8 mouse cellular contexts compared by ENCODE assay signal in the genomic region with DNA sequence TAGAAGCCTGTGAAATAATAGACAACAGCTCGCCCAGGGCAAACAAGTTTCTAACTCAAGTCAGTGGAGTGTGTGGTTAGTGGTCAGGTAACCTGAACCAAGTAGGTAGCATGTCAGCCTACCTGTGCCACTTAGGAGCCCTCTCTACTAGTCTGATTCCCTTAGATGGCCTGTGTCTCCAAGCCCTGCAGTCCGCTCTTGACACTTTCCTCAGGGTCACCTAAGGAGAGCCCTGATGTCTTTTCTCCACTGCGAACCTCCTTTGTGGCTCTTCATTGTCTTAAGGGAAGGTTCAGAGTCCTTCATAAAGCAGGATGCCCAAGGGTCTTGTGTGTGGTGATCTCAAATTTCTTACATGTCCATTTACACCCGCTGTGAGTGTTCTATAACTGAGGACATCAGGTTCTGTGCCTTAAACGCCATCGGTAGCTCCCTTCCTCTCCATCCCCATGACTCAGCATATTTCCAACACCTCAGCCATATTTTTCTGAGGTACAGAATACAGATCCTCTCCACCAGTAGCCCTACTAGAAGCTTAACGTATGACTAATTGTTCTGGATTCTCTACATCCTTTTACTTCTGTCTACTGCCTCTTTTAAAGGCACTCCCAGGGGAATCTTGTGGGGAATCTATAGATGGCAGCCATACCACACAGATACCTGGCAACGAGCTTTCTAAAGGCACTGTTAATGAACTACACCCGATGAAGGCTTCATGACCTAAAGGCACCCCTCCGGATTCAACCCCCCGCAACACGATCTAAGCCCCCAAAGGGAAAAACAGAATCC. TPM values are rescaled to one million over a fixed set of nuclear protein-coding genes. Genes with fewer than 3 reads are reported as not detected.
DNase-seq lines count a peak whose midpoint lies in the region; ATAC-seq and TF ChIP-seq lines count a peak whose summit lies in the region.

No protein-coding gene starts in this region.

- no peak for ATAC-seq in hindbrain, embryonic 15.5 days (ENCODE audit: low FRiP score, low read depth)
- ATAC-seq in midbrain, postnatal 0 days (ENCODE audit: low FRiP score), result no peak
- no peak for ATAC-seq in erythroblast, adult 5-6 weeks (replicated peaks; ENCODE audit: low FRiP score, poor library complexity, severe bottlenecking)

- peaks cover 55% of the 10 kb centered on the region for H3K4me1 ChIP-seq in hindbrain, embryonic 15.5 days (replicated peaks)
- H3K4me1 ChIP-seq in midbrain, postnatal 0 days (ENCODE audit: insufficient read depth, low read length), result no peaks in the 10 kb centered on the region

- 0 out of 2 replicates have a peak overlapping the region, but pooled peaks have one; percentile 59 for H3K9ac ChIP-seq in hindbrain, embryonic 15.5 days
- peak overlapping the region; percentile 64 for H3K9ac ChIP-seq in midbrain, postnatal 0 days (replicated peaks; ENCODE audit: low read length, poor library complexity, severe bottlenecking)

- H3K36me3 ChIP-seq in hindbrain, embryonic 15.5 days, result no peaks in the 10 kb centered on the region
- H3K36me3 ChIP-seq in midbrain, postnatal 0 days (ENCODE audit: insufficient read depth, low read length), result no peaks in the 10 kb centered on the region

- DNase-seq in layer of hippocampus, adult 2 months (ENCODE audit: low spot score in 2 of 2), result no peak
- DNase-seq in layer of hippocampus, adult 9-11 months, result no peak
- DNase-seq in embryo, embryonic 11 days, result peak; percentile 49
- DNase-seq in midbrain, postnatal 0 days (ENCODE audit: low spot score), result no peak
- no peak for DNase-seq in layer of hippocampus, adult 9-10 months (ENCODE audit: low spot score)
- DNase-seq in gastrocnemius, postnatal 10 days, result no peak

- H3K9me3 ChIP-seq in hindbrain, embryonic 15.5 days, result no peaks in the 10 kb centered on the region
- H3K9me3 ChIP-seq in midbrain, postnatal 0 days (ENCODE audit: low read length), result no peaks in the 10 kb centered on the region

- H3K27me3 ChIP-seq in hindbrain, embryonic 15.5 days, result peaks cover 49% of the 10 kb centered on the region
- peaks cover 44% of the 10 kb centered on the region for H3K27me3 ChIP-seq in midbrain, postnatal 0 days (ENCODE audit: insufficient read depth, low read length)

- H3K27ac ChIP-seq in layer of hippocampus, adult 2 months, result peak overlapping the region; percentile 95; the same call in 1 of the 2 replicates
- 0 out of 2 replicates have a peak overlapping the region, but pooled peaks have one; percentile 89 for H3K27ac ChIP-seq in hindbrain, embryonic 15.5 days (replicated peaks)
- no peak overlapping the region for H3K27ac ChIP-seq in midbrain, postnatal 0 days (ENCODE audit: low read depth, low read length)

- no peak for TF ChIP-seq CTCF in layer of hippocampus, adult 2 months (conservative IDR thresholded peaks at IDR 0.05)
- TF ChIP-seq CTCF in midbrain, postnatal 0 days (IDR thresholded peaks at IDR 0.05), result no peak

- whole genome bisulfite sequencing in hindbrain, embryonic 15.5 days, result 21% methylated on average over 12 of the region's 12 CpGs
- WGBS in midbrain, postnatal 0 days, result 27% methylated on average over 12 of the region's 12 CpGs

- H3K4me3 ChIP-seq in layer of hippocampus, adult 2 months, result no peak overlapping the region; the same call in 1 of the 2 replicates
- H3K4me3 ChIP-seq in hindbrain, embryonic 15.5 days, result peak overlapping the region; percentile 68
- peak overlapping the region; percentile 65; the same call in 1 of the 2 replicates for H3K4me3 ChIP-seq in midbrain, postnatal 0 days (ENCODE audit: low read depth, low read length)

- peak overlapping the region; percentile 94 for H3K4me2 ChIP-seq in hindbrain, embryonic 15.5 days
- H3K4me2 ChIP-seq in midbrain, postnatal 0 days (ENCODE audit: low read depth, low read length, poor library complexity, severe bottlenecking), result peak overlapping the region; percentile 97

RNA-seq across cellular contexts. Expression of gene Hes1, which starts 1.7 kb away (rescaled TPM):
- 10 to 100 TPM; 23.3 to 32.7 TPM for total RNA-seq in layer of hippocampus, adult 2 months (2021)
- 14.5 and 17.0 TPM in 2 replicates for polyA plus RNA-seq in hindbrain, embryonic 15.5 days (2015; fragmentation: Nextera tagmentation; extraction: Ambion mirVana)
- 10.2 and 10.3 TPM in 2 replicates for total RNA-seq in midbrain, postnatal 0 days (2014; rRNA removed)
- polyA plus RNA-seq in midbrain, postnatal 0 days (2015; fragmentation: Nextera tagmentation; extraction: Ambion mirVana), result 9.2 and 13.0 TPM in 2 replicates
- not detected in 2 replicates for total RNA-seq in erythroblast, adult 5-6 weeks (2015; ENCODE audit: low replicate concordance)
- total RNA-seq in erythroblast, adult 5-6 weeks (2017; ENCODE audit: low replicate concordance), result 0.26 and 10.9 TPM in 2 replicates
- 10 to 100 TPM; 19.1 to 24.6 TPM for total RNA-seq in gastrocnemius, postnatal 10 days (2021)
